Mouse (Mus musculus): Measurements from ENCODE around the gene Nudt22. TPM values are rescaled to one million over a fixed set of nuclear protein-coding genes. Genes with fewer than 3 reads are reported as not detected.

Gene Nudt22
- 10 to 100 TPM; 13.5 to 14.9 TPM for total RNA-seq (2021)

GRCm38 (mm10) chr19:6996006-6996405 lies at the start of gene Nudt22, which contains the start of gene Trpt1:
Nudt22 (minus strand) TSS chr19:6996117.
Trpt1 (plus strand) TSS chr19:6996131.
- DNase-seq (ENCODE audit: extremely low spot score in 1 of 2, low spot score in 1 of 2) = peak; percentile 62 to 73

GRCm38 (mm10) chr19:7044706-7045105 lies 48.8 kb upstream of the Nudt22 start:
- DNase-seq (ENCODE audit: extremely low spot score in 1 of 2, low spot score in 1 of 2) = no peak

GRCm38 (mm10) chr19:7044279-7044678 lies 48.4 kb upstream of the Nudt22 start:
- no peak for DNase-seq (ENCODE audit: extremely low spot score in 1 of 2, low spot score in 1 of 2)

- DNase-seq (ENCODE audit: extremely low spot score in 1 of 2, low spot score in 1 of 2) = no peak
Observed at GRCm38 (mm10) chr19:7041171-7041570, 45.3 kb upstream of the Nudt22 start.

GRCm38 (mm10) chr19:7040637-7041130 lies 44.8 kb upstream of the Nudt22 start:
- DNase-seq (ENCODE audit: extremely low spot score in 1 of 2, low spot score in 1 of 2) = no peak

- DNase-seq (ENCODE audit: extremely low spot score in 1 of 2, low spot score in 1 of 2) = peak; percentile 92 to 94
Observed at GRCm38 (mm10) chr19:7039841-7040636, 44.1 kb upstream of the Nudt22 start, which contains the start of gene Stip1. Stip1 (minus strand) TSS chr19:7039967.

GRCm38 (mm10) chr19:7039088-7039720 lies 43.3 kb upstream of the Nudt22 start:
- DNase-seq (ENCODE audit: extremely low spot score in 1 of 2, low spot score in 1 of 2) = peak; percentile 39 to 44

GRCm38 (mm10) chr19:7034006-7034405 lies 38.1 kb upstream of the Nudt22 start:
- DNase-seq (ENCODE audit: extremely low spot score in 1 of 2, low spot score in 1 of 2) = no peak

GRCm38 (mm10) chr19:7029531-7029930 lies 33.6 kb upstream of the Nudt22 start:
- no peak for DNase-seq (ENCODE audit: extremely low spot score in 1 of 2, low spot score in 1 of 2)

GRCm38 (mm10) chr19:7020224-7020641 lies 24.3 kb upstream of the Nudt22 start:
- peak in 1 of 2 experiments; percentile 38 for DNase-seq (ENCODE audit: extremely low spot score in 1 of 2, low spot score in 1 of 2)

GRCm38 (mm10) chr19:7019191-7019590 lies 23.3 kb upstream of the Nudt22 start, which contains the start of gene Fermt3:
Fermt3 (minus strand) TSS chr19:7019469.
- DNase-seq (ENCODE audit: extremely low spot score in 1 of 2, low spot score in 1 of 2) = no peak

GRCm38 (mm10) chr19:7018546-7018945 lies 22.6 kb upstream of the Nudt22 start:
- no peak for DNase-seq (ENCODE audit: extremely low spot score in 1 of 2, low spot score in 1 of 2)

GRCm38 (mm10) chr19:7017541-7018457 lies 21.9 kb upstream of the Nudt22 start:
- DNase-seq (ENCODE audit: extremely low spot score in 1 of 2, low spot score in 1 of 2) = no peak

- DNase-seq (ENCODE audit: extremely low spot score in 1 of 2, low spot score in 1 of 2) = no peak
Observed at GRCm38 (mm10) chr19:7014481-7015135, 18.7 kb upstream of the Nudt22 start.

GRCm38 (mm10) chr19:7013984-7014383 lies 18.1 kb upstream of the Nudt22 start:
- DNase-seq (ENCODE audit: extremely low spot score in 1 of 2, low spot score in 1 of 2) = no peak

- DNase-seq (ENCODE audit: extremely low spot score in 1 of 2, low spot score in 1 of 2) = no peak
Observed at GRCm38 (mm10) chr19:7012426-7012825, 16.5 kb upstream of the Nudt22 start.

GRCm38 (mm10) chr19:7006892-7007593 lies 11.1 kb upstream of the Nudt22 start:
- DNase-seq (ENCODE audit: extremely low spot score in 1 of 2, low spot score in 1 of 2) = no peak

GRCm38 (mm10) chr19:6999360-7000063 lies 3.6 kb upstream of the Nudt22 start:
- no peak for DNase-seq (ENCODE audit: extremely low spot score in 1 of 2, low spot score in 1 of 2)

Data from layer of hippocampus, postnatal 25 days (tissue).